In genomic region chr6:31216206-31217059, GRCm38 (mm10) we compare ENCODE assay signal across 8 mouse cellular contexts.
DNase-seq lines count a peak whose midpoint lies in the region; ATAC-seq and TF ChIP-seq lines count a peak whose summit lies in the region.

No protein-coding gene starts in this region.

- H3K27ac ChIP-seq in gastrocnemius, adult 2 months = peak overlapping the region; percentile 98
- H3K27ac ChIP-seq in hindbrain, embryonic 16.5 days (ENCODE audit: low read depth, low read length) = 0 out of 2 replicates have a peak overlapping the region, but pooled peaks have one; percentile 23

- WGBS in hindbrain, embryonic 16.5 days = under 1% methylated on average over 71 of the region's 100 CpGs

- peak overlapping the region; percentile 95 for H3K4me2 ChIP-seq in hindbrain, embryonic 16.5 days (ENCODE audit: low read length)

- H3K9ac ChIP-seq in hindbrain, embryonic 16.5 days (ENCODE audit: low read depth, low read length) = peak overlapping the region; percentile 74

- peaks cover 14% of the 10 kb centered on the region for H3K27me3 ChIP-seq in hindbrain, embryonic 16.5 days (replicated peaks; ENCODE audit: control insufficient read depth, insufficient read depth, low read length)

- H3K36me3 ChIP-seq in hindbrain, embryonic 16.5 days (ENCODE audit: control insufficient read depth, insufficient read depth, low read length) = no peaks in the 10 kb centered on the region

- H3K9me3 ChIP-seq in hindbrain, embryonic 16.5 days (ENCODE audit: control insufficient read depth, low read length) = no peaks in the 10 kb centered on the region

- H3K4me3 ChIP-seq in gastrocnemius, adult 2 months = peak overlapping the region; percentile 80
- H3K4me3 ChIP-seq in hindbrain, embryonic 16.5 days (ENCODE audit: low read length) = peak overlapping the region; percentile 74

- peak; percentile 29; the same call in 1 of the 2 replicates for TF ChIP-seq CTCF in gastrocnemius, adult 2 months (IDR thresholded peaks at IDR 0.05)

- peaks cover 29% of the 10 kb centered on the region for H3K4me1 ChIP-seq in hindbrain, embryonic 16.5 days (ENCODE audit: control insufficient read depth, insufficient read depth, low read depth, low read length)

- DNase-seq in NIH3T3 (ENCODE audit: low read depth) = peak; percentile 88
- peak; percentile 90 to 93 for DNase-seq in cerebellum, postnatal 25 days
- DNase-seq in gastrocnemius, adult 2 months = peak; percentile 96
- DNase-seq in left cerebral cortex, adult 18-20 months (ENCODE audit: low spot score in 2 of 2) = peak; percentile 95 to 96
- DNase-seq in lung, postnatal 36 days = peak; percentile 98
- peak; percentile 61 for DNase-seq in retina, embryonic 14.5 days (ENCODE audit: low spot score)
- DNase-seq in thymus, postnatal 25 days = peak; percentile 82

- intact Hi-C loops in gastrocnemius, adult 2 months (cut with DNase I) = loop anchor here (5.0 kb wide), 2 partner anchors 181 to 241 kb away; partner anchors contain the start of gene Mkln1

- ATAC-seq in hindbrain, embryonic 16.5 days = peak; percentile 81

Comparison
In these comparisons a context has a peak if more than half of its experiments do, and no peak if none do; other contexts are left out.
1. Peak in every context shown above with its lines: DNase-seq, ATAC-seq, H3K4me3 ChIP-seq and H3K27ac ChIP-seq.